ENCODE assay signal across 8 mouse cellular contexts in genomic region chr4:41286420-41286819, GRCm38 (mm10). TPM values are rescaled to one million over a fixed set of nuclear protein-coding genes. Genes with fewer than 3 reads are reported as not detected.
A peak's percentile ranks its signal among the peaks of the same experiment; 100 is the strongest.
DNase-seq lines count a peak whose midpoint lies in the region; ATAC-seq and TF ChIP-seq lines count a peak whose summit lies in the region.

No protein-coding gene starts in this region.

- 24% methylated on average over 3 of the region's 3 CpGs for WGBS in midbrain, postnatal 0 days
- 29% methylated on average over 3 of the region's 3 CpGs for WGBS in midbrain, embryonic 16.5 days

- H3K36me3 ChIP-seq in midbrain, postnatal 0 days (ENCODE audit: insufficient read depth, low read length), result peaks cover 9% of the 10 kb centered on the region
- peaks cover 6% of the 10 kb centered on the region; the same call in 1 of the 2 replicates for H3K36me3 ChIP-seq in midbrain, embryonic 16.5 days (ENCODE audit: control insufficient read depth, insufficient read depth, low read length)

- H3K4me3 ChIP-seq in midbrain, postnatal 0 days (ENCODE audit: low read depth, low read length), result no peak overlapping the region
- no peak overlapping the region for H3K4me3 ChIP-seq in midbrain, embryonic 16.5 days (ENCODE audit: low read depth, low read length)

- H3K27ac ChIP-seq in midbrain, postnatal 0 days (ENCODE audit: low read depth, low read length), result no peak overlapping the region
- no peak overlapping the region for H3K27ac ChIP-seq in midbrain, embryonic 16.5 days (ENCODE audit: low read length)

- H3K4me1 ChIP-seq in midbrain, postnatal 0 days (ENCODE audit: insufficient read depth, low read length), result no peaks in the 10 kb centered on the region
- no peaks in the 10 kb centered on the region for H3K4me1 ChIP-seq in midbrain, embryonic 16.5 days (ENCODE audit: control insufficient read depth, insufficient read depth, low read length)

- no peak overlapping the region for H3K9ac ChIP-seq in midbrain, postnatal 0 days (replicated peaks; ENCODE audit: low read length, poor library complexity, severe bottlenecking)
- no peak overlapping the region for H3K9ac ChIP-seq in midbrain, embryonic 16.5 days (ENCODE audit: low read depth, low read length)

- no peak overlapping the region for H3K4me2 ChIP-seq in midbrain, postnatal 0 days (ENCODE audit: low read depth, low read length, poor library complexity, severe bottlenecking)
- no peak overlapping the region for H3K4me2 ChIP-seq in midbrain, embryonic 16.5 days (ENCODE audit: low read length)

- H3K9me3 ChIP-seq in midbrain, postnatal 0 days (ENCODE audit: low read length), result no peaks in the 10 kb centered on the region
- no peaks in the 10 kb centered on the region for H3K9me3 ChIP-seq in midbrain, embryonic 16.5 days (replicated peaks; ENCODE audit: control insufficient read depth, low read length, poor library complexity, severe bottlenecking)

- intact Hi-C loops in gastrocnemius, postnatal 14 days (cut with DNase I; ENCODE audit: low total_unique reads), result no loop called here

- TF ChIP-seq CTCF in midbrain, postnatal 0 days (IDR thresholded peaks at IDR 0.05), result peak; percentile 81

- no peaks in the 10 kb centered on the region for H3K27me3 ChIP-seq in midbrain, postnatal 0 days (ENCODE audit: insufficient read depth, low read length)
- H3K27me3 ChIP-seq in midbrain, embryonic 16.5 days (ENCODE audit: control insufficient read depth, insufficient read depth, low read depth, low read length), result no peaks in the 10 kb centered on the region

- peak; percentile 55 for DNase-seq in gastrocnemius, adult 18-20 months (ENCODE audit: low spot score)
- no peak for DNase-seq in gastrocnemius, postnatal 14 days
- peak; percentile 64 for DNase-seq in midbrain, postnatal 0 days (ENCODE audit: low spot score)
- peak; percentile 74 for DNase-seq in NIH3T3 (ENCODE audit: low read depth)
- DNase-seq in heart, postnatal 4 days, result peak; percentile 43
- DNase-seq in frontal cortex, postnatal 14 days (ENCODE audit: low spot score in 2 of 2), result no peak

- ATAC-seq in midbrain, postnatal 0 days (ENCODE audit: low FRiP score), result no peak
- no peak for ATAC-seq in midbrain, embryonic 16.5 days
- peak; percentile 66; the same call in 1 of the 2 replicates for ATAC-seq in neutrophil, adult 5-6 weeks (ENCODE audit: extremely low read depth, insufficient number of reproducible peaks, low FRiP score, poor library complexity, severe bottlenecking)

RNA-seq across cellular contexts. Expression of gene Ubap2, which starts 11.5 kb away (rescaled TPM):
- 10 to 100 TPM; 87.1 to 89.5 TPM for total RNA-seq in gastrocnemius, adult 18-20 months (2021)
- total RNA-seq in gastrocnemius, postnatal 14 days (2021), result 10 to 100 TPM; 98.2 to 99.2 TPM
- total RNA-seq in midbrain, postnatal 0 days (2014; rRNA removed), result 19.1 and 36.1 TPM in 2 replicates
- 36.2 and 38.5 TPM in 2 replicates for polyA plus RNA-seq in midbrain, postnatal 0 days (2015; fragmentation: Nextera tagmentation; extraction: Ambion mirVana)
- polyA plus RNA-seq in midbrain, embryonic 16.5 days (2015; fragmentation: Nextera tagmentation; extraction: Ambion mirVana), result 56.4 and 57.6 TPM in 2 replicates
- 10 to 100 TPM; 79.9 to 89.9 TPM for total RNA-seq in heart, postnatal 4 days (2021)
- 23.9 and 25.0 TPM in 2 replicates for total RNA-seq in neutrophil, adult 5-6 weeks (2017)

RNA-seq across cellular contexts. Expression of gene Dcaf12, which starts 28.3 kb away (rescaled TPM):
- 10 to 100 TPM; 27.0 to 27.1 TPM for total RNA-seq in gastrocnemius, adult 18-20 months (2021)
- total RNA-seq in gastrocnemius, postnatal 14 days (2021), result 10 to 100 TPM; 26.7 to 27.8 TPM
- 61.2 and 65.8 TPM in 2 replicates for total RNA-seq in midbrain, postnatal 0 days (2014; rRNA removed)
- 52.6 and 53.2 TPM in 2 replicates for polyA plus RNA-seq in midbrain, postnatal 0 days (2015; fragmentation: Nextera tagmentation; extraction: Ambion mirVana)
- 76.6 and 83.6 TPM in 2 replicates for polyA plus RNA-seq in midbrain, embryonic 16.5 days (2015; fragmentation: Nextera tagmentation; extraction: Ambion mirVana)
- 10 to 100 TPM; 38.5 to 46.0 TPM for total RNA-seq in heart, postnatal 4 days (2021)
- total RNA-seq in neutrophil, adult 5-6 weeks (2017), result 83.2 and 88.3 TPM in 2 replicates

Comparison
In these comparisons a context has a peak if more than half of its experiments do, and no peak if none do; other contexts are left out.
1. DNase-seq: peak in gastrocnemius, adult 18-20 months (single experiment), midbrain, postnatal 0 days (single experiment), NIH3T3 (single experiment) and heart, postnatal 4 days (single experiment); none in gastrocnemius, postnatal 14 days (single experiment) and frontal cortex, postnatal 14 days (0 of 2).